Mouse (Mus musculus) limb, embryonic 14.5 days (tissue): ENCODE data around the gene Nsun5. TPM values are rescaled to one million over a fixed set of nuclear protein-coding genes. Genes with fewer than 3 reads are reported as not detected.

Experiments used
- ATAC-seq: fragments of 200-750 bp; cut with Nextera tagmentation; 2 replicates; pipeline ENCODE4 v1.8.0; 2017; ENCODE audit warnings: low read depth, moderate number of reproducible peaks, moderate TSS enrichment; ENCODE audit not compliant: low FRiP score
- DNase-seq: peaks from one replicate; pipeline ENCODE4 v3.0.0-alpha.2; 2015; ENCODE audit warnings: low spot score
- H3K27ac ChIP-seq: fragments of 300-500 bp; sonication (generic); replicated peaks from 2 replicates; pipeline ENCODE4 v1.5.1; 2014; ENCODE audit warnings: low read depth, mild to moderate bottlenecking, low read length, moderate library complexity, mixed read lengths
- H3K27me3 ChIP-seq: fragments of 300-500 bp; sonication (generic); 2 replicates; pipeline ENCODE4 v1.6.1; 2014; ENCODE audit warnings: low read length, mixed read lengths; ENCODE audit not compliant: control insufficient read depth, insufficient read depth
- H3K36me3 ChIP-seq: fragments of 300-500 bp; sonication (generic); 2 replicates; pipeline ENCODE4 v1.6.1; 2014; ENCODE audit warnings: mild to moderate bottlenecking, low read length, moderate library complexity, mixed read lengths; ENCODE audit not compliant: control insufficient read depth, insufficient read depth
- H3K4me1 ChIP-seq: fragments of 300-500 bp; sonication (generic); 2 replicates; pipeline ENCODE4 v1.6.1; 2014; ENCODE audit warnings: antibody characterized with exemption, low read length, mixed read lengths; ENCODE audit not compliant: control insufficient read depth, insufficient read depth
- H3K4me2 ChIP-seq: fragments of 300-500 bp; sonication (generic); replicated peaks from 2 replicates; pipeline ENCODE4 v1.6.1; 2014; ENCODE audit warnings: low read depth, mild to moderate bottlenecking, low read length, moderate library complexity; ENCODE audit not compliant: severe bottlenecking
- H3K4me3 ChIP-seq: fragments of 300-500 bp; sonication (generic); replicated peaks from 2 replicates; pipeline ENCODE4 v1.5.1; 2014; ENCODE audit warnings: low read length
- H3K9ac ChIP-seq: fragments of 300-500 bp; sonication (generic); 2 replicates; pipeline ENCODE4 v1.6.1; 2014; ENCODE audit warnings: mild to moderate bottlenecking, low read depth, low read length, moderate library complexity; ENCODE audit not compliant: severe bottlenecking
- H3K9me3 ChIP-seq: fragments of 300-500 bp; sonication (generic); 2 replicates; pipeline ENCODE4 v1.6.1; 2016; ENCODE audit warnings: low read length; ENCODE audit not compliant: control insufficient read depth
- POLR2A ChIP-seq: fragments of 200-500 bp; IDR thresholded peaks from 2 replicates; pipeline ENCODE4 v1.8.0; 2012; ENCODE audit warnings: inconsistent platforms, mild to moderate bottlenecking, moderate library complexity, borderline replicate concordance; ENCODE audit not compliant: insufficient read depth, insufficient read length; ENCODE audit errors: extremely low read depth
- WGBS: fragments of 180-500 bp; shearing (Covaris S2); extraction: QIAGEN DNeasy Blood & Tissue Kit; methylation state at CpG from one replicate; pipeline ENCODE4 v1.1.7; 2014; 5-methylcytosine and 5-hydroxymethylcytosine counted together
- polyA plus RNA-seq, 2 experiments: library from polyadenylated mRNA; depleted of rRNA in 1 of 2; stranded (reverse) in 1 of 2; unstranded in 1 of 2; fragments of >200 nt; fragmentation: Nextera tagmentation in 1 of 2; extraction: Ambion mirVana in 1 of 2; gene quantifications; 2 replicates each; pipeline versions ENCODE4 v1.2.1 to v1.2.3; 2012 to 2014

Gene Nsun5
- polyA plus RNA-seq (2012; rRNA removed) (52.1 and 65.4 TPM in 2 replicates), polyA plus RNA-seq (2014; fragmentation: Nextera tagmentation; extraction: Ambion mirVana) (26.2 and 29.1 TPM in 2 replicates)

DNA sequence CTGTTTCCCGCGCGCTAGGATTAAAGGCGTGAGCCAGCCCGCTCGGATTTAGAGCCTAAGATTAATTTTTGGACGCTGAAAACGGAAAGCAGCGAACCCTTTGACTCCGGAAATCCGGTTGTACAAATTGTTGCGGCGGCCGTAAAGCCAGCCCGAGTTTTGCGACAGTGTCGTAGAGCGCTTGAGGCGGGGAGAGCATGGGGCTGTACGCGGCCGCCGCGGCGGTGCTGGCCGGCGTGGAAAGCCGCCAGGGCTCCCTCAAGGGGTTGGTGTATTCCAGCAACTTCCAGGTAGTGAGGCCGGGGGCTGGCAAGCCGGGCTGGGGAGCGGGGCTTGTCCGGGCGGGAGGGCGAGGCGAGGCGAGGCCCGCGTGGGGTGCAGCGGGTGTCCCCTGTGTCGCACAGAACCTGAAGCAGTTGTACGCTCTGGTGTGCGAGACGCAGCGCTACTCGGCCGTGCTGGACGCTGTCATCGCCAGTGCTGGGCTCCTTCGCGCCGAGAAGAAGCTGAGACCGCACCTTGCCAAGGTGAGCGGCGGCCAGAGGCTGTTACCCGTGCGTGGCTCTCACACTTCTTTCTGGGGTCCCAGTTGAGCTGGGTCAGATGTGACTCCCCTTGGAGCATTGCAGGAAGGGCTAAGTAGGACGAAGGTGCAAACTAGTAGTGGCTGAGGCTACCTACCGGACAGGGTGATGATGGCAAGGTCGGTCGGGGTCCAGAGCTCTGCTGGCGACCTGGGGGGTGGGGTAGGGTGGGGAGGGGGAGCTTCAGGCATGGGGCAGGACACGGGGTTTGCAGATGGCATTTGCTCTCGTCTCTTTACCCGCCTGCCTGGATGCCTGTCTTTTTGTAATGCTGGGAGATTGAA, at the start of gene Nsun5:
Gene Nsun5, plus strand, starts transcription at position 167 of the 868 bp plus-strand sequence.
- 0 out of 2 replicates have a peak, but pooled peaks have one; percentile 60 for TF ChIP-seq POLR2A
- H3K9ac ChIP-seq = peak within 1 kb of the TSS; percentile 84
- peaks cover 11% of the 10 kb centered on the region; the same call in 1 of the 2 replicates for H3K4me1 ChIP-seq
- H3K4me3 ChIP-seq = peak within 1 kb of the TSS; percentile 87
- H3K4me2 ChIP-seq = peak within 1 kb of the TSS; percentile 85
- peak within 1 kb of the TSS; percentile 82 for H3K27ac ChIP-seq
- peak; percentile 90 for DNase-seq
- no peaks in the 10 kb centered on the region for H3K9me3 ChIP-seq
- peak; percentile 79 for ATAC-seq
- under 1% methylated on average over 63 of the region's 64 CpGs for WGBS
- peaks cover 28% of the 10 kb centered on the region for H3K36me3 ChIP-seq
- H3K27me3 ChIP-seq = no peaks in the 10 kb centered on the region

DNA sequence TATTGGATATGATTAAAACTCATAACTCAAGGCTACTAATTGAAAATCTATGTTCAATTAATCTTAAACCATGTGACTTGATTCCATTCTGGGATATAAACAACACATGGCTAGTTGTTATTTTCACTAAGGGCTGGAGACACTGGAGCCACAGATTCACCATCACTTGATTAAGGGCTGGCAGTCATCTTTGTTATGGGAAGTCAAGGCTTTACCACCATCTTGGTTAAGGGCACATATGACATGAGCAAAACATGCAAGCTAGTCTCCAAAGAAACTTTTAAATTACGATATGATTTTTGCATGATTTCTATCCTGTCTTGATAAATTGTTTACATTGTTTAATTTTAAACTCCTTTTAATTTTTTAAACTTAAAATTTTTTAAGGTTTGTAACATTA, 47.6 kb upstream of the Nsun5 start:
- ATAC-seq (no peak), DNase-seq (no peak)
- Histone ChIP-seq H3K27ac (no peak overlapping the region), H3K4me3 (no peak overlapping the region), H3K27me3 (no peaks in the 10 kb centered on the region), H3K4me2 (no peak overlapping the region), H3K36me3 (no peaks in the 10 kb centered on the region), H3K9ac (no peak overlapping the region), H3K4me1 (no peaks in the 10 kb centered on the region), H3K9me3 (no peaks in the 10 kb centered on the region)
- WGBS = 80% methylated on average over 1 of the region's 1 CpGs
- no peak for TF ChIP-seq POLR2A

- WGBS = 20% methylated on average over 3 of the region's 3 CpGs
Observed at GRCm38 (mm10) chr5:135326121-135326659, 43.6 kb upstream of the Nsun5 start.

GRCm38 (mm10) chr5:135329471-135329870, 40.3 kb upstream of the Nsun5 start:
- no peak for ATAC-seq
- TF ChIP-seq POLR2A = no peak
- no peak for DNase-seq

More at GRCm38 (mm10) chr5:135326121-135326659, 43.6 kb upstream of the Nsun5 start:
- Histone ChIP-seq H3K9me3 (no peaks in the 10 kb centered on the region), H3K4me3 (no peak overlapping the region), H3K9ac (no peak overlapping the region), H3K4me2 (no peak overlapping the region), H3K27ac (no peak overlapping the region), H3K4me1 (no peaks in the 10 kb centered on the region), H3K36me3 (no peaks in the 10 kb centered on the region), H3K27me3 (no peaks in the 10 kb centered on the region)
- no peak for TF ChIP-seq POLR2A
- ATAC-seq (no peak), DNase-seq (no peak)

DNA sequence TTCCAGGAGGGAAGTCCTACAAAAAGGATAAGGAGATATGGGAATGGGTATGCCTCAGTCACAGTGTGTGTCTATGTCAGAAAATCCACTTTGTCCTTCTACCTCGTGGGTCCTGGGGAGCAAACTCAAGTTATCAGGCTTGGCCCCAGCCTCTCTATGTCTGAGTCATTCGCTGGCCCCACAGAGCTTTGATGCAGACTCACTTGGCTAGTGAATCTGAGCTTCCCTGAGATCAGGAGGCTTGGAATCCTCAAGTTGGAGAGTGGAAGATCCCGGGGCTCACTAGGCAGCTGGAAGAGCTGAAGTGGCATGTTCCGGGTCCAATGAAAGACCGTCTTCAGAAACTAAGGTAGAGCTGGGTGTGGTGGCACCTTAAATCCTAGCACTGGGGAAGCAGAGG, 39.6 kb upstream of the Nsun5 start:
- Histone ChIP-seq H3K36me3 (no peaks in the 10 kb centered on the region), H3K4me2 (no peak overlapping the region), H3K4me1 (no peaks in the 10 kb centered on the region), H3K27me3 (no peaks in the 10 kb centered on the region), H3K4me3 (no peak overlapping the region), H3K9ac (no peak overlapping the region), H3K9me3 (no peaks in the 10 kb centered on the region), H3K27ac (no peak overlapping the region)
- 88% methylated on average over 5 of the region's 5 CpGs for WGBS
- no peak for TF ChIP-seq POLR2A
- ATAC-seq (no peak), DNase-seq (no peak)

More at GRCm38 (mm10) chr5:135329471-135329870, 40.3 kb upstream of the Nsun5 start:
- Histone ChIP-seq H3K4me2 (no peak overlapping the region), H3K27me3 (no peaks in the 10 kb centered on the region), H3K4me3 (no peak overlapping the region), H3K9me3 (no peaks in the 10 kb centered on the region), H3K9ac (no peak overlapping the region), H3K36me3 (no peaks in the 10 kb centered on the region), H3K27ac (no peak overlapping the region), H3K4me1 (no peaks in the 10 kb centered on the region)
- WGBS = 87% methylated on average over 4 of the region's 4 CpGs
